Mouse (Mus musculus): ENCODE measurements around the gene Slc9a9.

Gene Slc9a9

GRCm38 (mm10) chr9:94955645-94956044 is 285.9 kb downstream of the Slc9a9 start:
- no peak for DNase-seq (ENCODE audit: low spot score)

DNA sequence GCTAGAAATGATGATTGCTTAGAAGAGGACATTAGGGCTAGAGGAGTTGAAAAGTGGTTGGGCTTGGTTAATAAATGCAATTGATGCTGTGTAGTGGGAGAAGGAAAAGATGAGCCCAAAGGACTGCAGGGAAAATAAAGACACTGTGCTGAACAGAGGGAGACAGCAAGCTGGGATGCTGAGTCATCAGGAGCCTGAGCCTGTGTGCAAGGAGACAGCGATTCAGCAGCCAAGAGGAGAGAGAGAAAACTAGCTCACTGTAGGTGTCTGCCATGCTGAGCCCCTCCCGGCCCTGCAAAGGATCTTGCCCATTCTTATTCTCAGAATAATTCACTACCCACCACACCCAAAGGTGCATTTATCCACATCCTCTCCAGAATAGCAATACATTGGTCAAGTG is 288.7 kb downstream of the Slc9a9 start:
- DNase-seq (ENCODE audit: low spot score): peak; percentile 25

DNA sequence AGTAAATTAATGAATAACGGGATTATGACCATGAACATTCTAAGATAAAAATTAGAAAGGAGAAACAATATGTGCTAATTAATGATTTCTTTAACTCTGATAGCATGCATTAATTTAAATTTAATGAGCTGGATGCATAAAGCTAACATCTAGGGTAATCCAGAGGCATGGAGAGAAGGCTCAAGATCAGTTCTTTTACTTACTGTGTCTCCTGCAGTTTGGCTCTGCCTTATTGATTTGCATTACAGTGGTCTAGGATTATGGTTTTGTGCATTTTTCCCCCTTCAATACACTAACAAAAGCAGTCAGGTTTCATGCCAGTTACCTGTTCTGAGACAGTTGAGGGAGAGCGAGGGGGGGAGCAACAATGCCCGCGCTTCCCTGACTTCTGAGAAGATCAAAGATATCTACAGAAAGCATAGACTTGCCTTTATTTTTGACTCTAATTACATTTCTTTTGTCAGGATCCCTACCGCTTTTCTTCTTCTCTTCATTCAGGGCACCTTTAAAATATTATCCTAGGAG is 298.9 kb downstream of the Slc9a9 start:
- no peak for DNase-seq (ENCODE audit: low spot score)

- peak; percentile 35 for DNase-seq (ENCODE audit: low spot score)
These were observed 299.4 kb downstream of the Slc9a9 start for GRCm38 (mm10) chr9:94969131-94969530.

- DNase-seq (ENCODE audit: low spot score): peak; percentile 34
These were observed 302.3 kb downstream of the Slc9a9 start for GRCm38 (mm10) chr9:94972021-94972420.

DNA sequence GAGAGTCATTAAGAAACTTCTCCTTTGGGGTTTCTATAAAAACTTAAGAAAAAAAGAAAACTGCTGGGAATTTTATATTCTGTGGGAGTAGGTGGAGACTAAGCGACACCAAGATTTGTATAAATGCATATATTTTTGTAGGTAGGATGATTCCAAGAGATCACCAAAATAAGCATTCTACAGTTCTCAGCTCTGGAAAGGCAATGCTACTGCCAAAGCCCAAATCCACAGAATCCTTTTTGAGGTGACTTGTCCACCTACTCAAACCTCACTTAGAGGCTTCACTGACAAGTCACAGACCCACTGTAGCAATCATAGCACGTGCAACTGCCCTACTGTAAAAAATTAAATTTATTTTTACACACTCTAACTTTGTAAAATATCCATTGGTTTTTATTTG is 303.0 kb downstream of the Slc9a9 start:
- no peak for DNase-seq (ENCODE audit: low spot score)

- no peak for DNase-seq (ENCODE audit: low spot score)
These were observed 306.5 kb downstream of the Slc9a9 start for GRCm38 (mm10) chr9:94976191-94976590.

GRCm38 (mm10) chr9:94993575-94993974 is 323.9 kb downstream of the Slc9a9 start:
- no peak for DNase-seq (ENCODE audit: low spot score)

- DNase-seq (ENCODE audit: low spot score): no peak
These were observed 350.5 kb downstream of the Slc9a9 start for GRCm38 (mm10) chr9:95020136-95020706.

- no peak for DNase-seq (ENCODE audit: low spot score)
These were observed 364.6 kb downstream of the Slc9a9 start for GRCm38 (mm10) chr9:95034140-95034970.

- DNase-seq (ENCODE audit: low spot score): no peak
These were observed 366.5 kb downstream of the Slc9a9 start for GRCm38 (mm10) chr9:95036209-95036608.

DNA sequence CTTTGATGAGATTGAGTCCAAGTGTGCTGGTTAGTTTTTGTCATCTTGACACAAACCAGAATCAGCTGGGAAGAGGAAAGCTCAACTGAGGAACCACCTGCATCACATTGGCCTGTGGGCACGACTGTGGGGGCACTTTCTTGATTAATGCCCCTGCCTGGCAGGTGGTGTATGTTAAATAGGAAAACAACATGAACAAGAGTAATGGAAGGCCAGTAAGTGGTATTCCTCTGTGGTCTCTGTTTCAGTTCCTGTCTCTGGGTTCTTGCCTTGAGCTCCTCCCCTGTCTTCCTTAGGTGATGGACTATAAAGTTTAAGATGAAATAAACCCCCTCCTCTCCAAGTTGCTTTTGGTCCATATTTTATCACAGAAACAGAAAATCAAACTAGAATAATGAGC is 372.7 kb downstream of the Slc9a9 start:
- no peak for DNase-seq (ENCODE audit: low spot score)

GRCm38 (mm10) chr9:95052160-95052559 is 382.5 kb downstream of the Slc9a9 start:
- no peak for DNase-seq (ENCODE audit: low spot score)

- no peak for DNase-seq (ENCODE audit: low spot score)
These were observed 383.5 kb downstream of the Slc9a9 start for GRCm38 (mm10) chr9:95053183-95053582.

- no peak for DNase-seq (ENCODE audit: low spot score)
These were observed 386.1 kb downstream of the Slc9a9 start for GRCm38 (mm10) chr9:95055843-95056242.

GRCm38 (mm10) chr9:95060702-95061101 is 391.0 kb downstream of the Slc9a9 start:
- no peak for DNase-seq (ENCODE audit: low spot score)

GRCm38 (mm10) chr9:95067037-95067436 is 397.3 kb downstream of the Slc9a9 start:
- DNase-seq (ENCODE audit: low spot score): no peak

- no peak for DNase-seq (ENCODE audit: low spot score)
These were observed 398.8 kb downstream of the Slc9a9 start for GRCm38 (mm10) chr9:95068466-95068865.

GRCm38 (mm10) chr9:95070832-95071519 is 401.3 kb downstream of the Slc9a9 start:
- no peak for DNase-seq (ENCODE audit: low spot score)

- no peak for DNase-seq (ENCODE audit: low spot score)
These were observed 402.8 kb downstream of the Slc9a9 start for GRCm38 (mm10) chr9:95072450-95072955.

- no peak for DNase-seq (ENCODE audit: low spot score)
These were observed 404.0 kb downstream of the Slc9a9 start for GRCm38 (mm10) chr9:95073691-95074090.

DNA sequence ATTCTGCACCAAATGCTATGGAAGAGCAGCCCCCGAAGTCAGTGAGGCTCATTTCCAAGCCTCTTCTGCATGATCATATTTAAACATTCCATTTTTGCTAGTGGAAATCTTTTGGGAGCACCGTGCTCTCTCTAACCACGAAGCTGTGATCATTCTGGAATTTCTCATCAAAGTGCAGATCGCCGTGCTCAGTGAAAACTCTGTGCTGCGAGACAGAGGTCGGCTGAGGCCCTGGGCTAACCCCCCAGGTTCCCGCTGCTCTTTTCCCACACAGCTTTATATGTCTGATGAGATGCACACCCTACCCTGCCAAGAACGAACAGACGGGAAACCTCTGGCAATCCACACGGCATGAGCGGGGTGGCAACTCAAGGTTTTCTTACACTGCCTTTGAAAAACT is 406.1 kb downstream of the Slc9a9 start:
- no peak for DNase-seq (ENCODE audit: low spot score)

- no peak for DNase-seq (ENCODE audit: low spot score)
These were observed 408.2 kb downstream of the Slc9a9 start for GRCm38 (mm10) chr9:95077938-95078337.
